Mouse (Mus musculus) WW6 (cell line): ENCODE results near the gene Nifk.

Experiments used
- DNase-seq: peaks from one replicate; pipeline ENCODE4 v3.0.0-alpha.2; 2013; ENCODE audit warnings: low read depth, low spot score

Nifk gene

DNA sequence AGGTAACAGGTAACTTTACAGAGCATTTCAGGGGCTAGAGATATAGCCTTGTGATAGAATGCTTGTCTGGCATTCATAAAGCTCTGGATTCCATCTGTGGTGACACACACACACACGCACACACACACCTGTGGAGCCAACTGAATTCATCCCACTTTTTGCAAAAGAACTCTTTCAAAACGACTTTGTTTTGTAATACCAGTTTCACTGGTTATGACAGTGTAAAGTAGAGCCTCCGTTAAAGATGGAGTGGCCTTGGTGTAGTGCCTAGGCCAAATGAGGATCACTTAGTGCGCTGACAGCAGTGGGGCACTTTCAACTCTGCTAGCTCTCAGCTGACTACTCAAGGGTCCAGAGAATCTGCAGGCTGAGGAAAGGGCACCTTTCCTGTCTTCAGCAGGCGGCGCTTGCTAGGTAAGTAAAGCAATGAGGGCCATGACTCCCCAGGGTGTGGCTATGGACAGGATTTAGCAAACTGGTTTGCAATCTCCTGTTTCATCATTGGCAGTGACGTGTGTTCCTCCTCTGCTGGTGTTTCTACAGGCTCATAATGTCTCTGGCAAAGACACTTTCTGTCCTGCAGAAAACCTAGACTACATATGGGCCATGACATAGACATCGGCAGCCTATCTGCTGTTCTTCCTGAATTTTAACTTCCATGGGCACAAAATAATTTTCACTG is 58.6 kb downstream of the Nifk start:
- no peak for DNase-seq
